Mouse (Mus musculus) CH12.LX (cell line): ENCODE measurements around the gene Eps8l3. TPM values are rescaled to one million over a fixed set of nuclear protein-coding genes. Genes with fewer than 3 reads are reported as not detected.

Experiments
- DNase-seq: peaks from one replicate; pipeline ENCODE4 v3.0.0-alpha.2; 2013; ENCODE audit errors: extremely low read depth
- H3K27ac ChIP-seq: 2 replicates; pipeline ENCODE4 v1.5.1; 2012; ENCODE audit warnings: low read depth, mild to moderate bottlenecking, control low read depth, moderate library complexity; ENCODE audit not compliant: insufficient read depth
- H3K27me3 ChIP-seq: replicated peaks from 2 replicates; pipeline ENCODE3; 2012; ENCODE audit warnings: inconsistent platforms
- H3K36me3 ChIP-seq, 2 experiments: replicated peaks in 1 of 2; 2 replicates each; pipeline versions ENCODE3 to v1.6.1; 2012; ENCODE audit warnings: inconsistent platforms in 1 of 2, low read length in 1 of 2, mild to moderate bottlenecking in 1 of 2, mixed read lengths in 1 of 2, moderate library complexity in 1 of 2; ENCODE audit not compliant: control insufficient read depth in 1 of 2, insufficient read depth in 1 of 2
- H3K4me1 ChIP-seq, 2 experiments: 2 replicates each; pipeline ENCODE4 v1.6.1; 2012; ENCODE audit warnings: inconsistent platforms in 1 of 2, moderate library complexity in 1 of 2; ENCODE audit not compliant: insufficient read depth in 2 of 2, control insufficient read depth in 1 of 2
- H3K4me2 ChIP-seq: 2 replicates; pipeline ENCODE4 v1.6.1; 2012; ENCODE audit warnings: low read depth, mild to moderate bottlenecking, control low read depth; ENCODE audit not compliant: poor library complexity, insufficient read depth, severe bottlenecking
- H3K4me3 ChIP-seq, 3 experiments: fragments of 150-350 bp in 1 of 3; sonication (generic) in 1 of 3; replicated peaks in 1 of 3; 2 replicates each; pipeline versions ENCODE3 to v1.5.1; 2011 to 2012; ENCODE audit warnings: low read depth in 2 of 3, low read length in 2 of 3, mild to moderate bottlenecking in 2 of 3, moderate library complexity in 2 of 3, control low read depth in 1 of 3, improper control_type of control experiment in 1 of 3, inconsistent platforms in 1 of 3, mixed read lengths in 1 of 3; ENCODE audit not compliant: poor library complexity in 1 of 3
- H3K79me2 ChIP-seq: replicated peaks from 2 replicates; pipeline ENCODE4 v1.6.1; 2012; ENCODE audit warnings: mild to moderate bottlenecking, moderate library complexity; ENCODE audit not compliant: control insufficient read depth, poor library complexity, insufficient read depth, severe bottlenecking; ENCODE audit errors: extremely low read depth
- H3K9ac ChIP-seq: 2 replicates; pipeline ENCODE4 v1.6.1; 2012; ENCODE audit warnings: low read depth, mild to moderate bottlenecking, control low read depth, moderate library complexity; ENCODE audit not compliant: insufficient read depth
- H3K9me3 ChIP-seq: replicated peaks from 2 replicates; pipeline ENCODE3; 2012; ENCODE audit warnings: low read length, inconsistent platforms, mixed read lengths
- BHLHE40 ChIP-seq: IDR thresholded peaks from 2 replicates; pipeline ENCODE4 v1.6.1; 2011; ENCODE audit warnings: mild to moderate bottlenecking, low read depth, low read length, improper control_type of control experiment
- CTCF ChIP-seq, 2 experiments: IDR thresholded peaks in 1 of 2; conservative IDR thresholded peaks in 1 of 2; 2 replicates each; pipeline ENCODE4 v1.5.1; 2011 to 2012; ENCODE audit warnings: low read depth in 2 of 2, low read length in 2 of 2, improper control_type of control experiment in 1 of 2, inconsistent platforms in 1 of 2, mild to moderate bottlenecking in 1 of 2, moderate library complexity in 1 of 2
- E2F4 ChIP-seq: IDR thresholded peaks from 2 replicates; pipeline ENCODE4 v1.6.1; 2011; ENCODE audit warnings: low read depth, low read length, improper control_type of control experiment; ENCODE audit not compliant: insufficient replicate concordance
- EP300 ChIP-seq: IDR thresholded peaks from 2 replicates; pipeline ENCODE4 v1.6.1; 2011; ENCODE audit warnings: low read length, improper control_type of control experiment
- GABPA ChIP-seq: IDR thresholded peaks from 2 replicates; pipeline ENCODE4 v1.6.1; 2012; ENCODE audit warnings: low read depth, low read length, improper control_type of control experiment, inconsistent platforms; ENCODE audit not compliant: insufficient replicate concordance
- IRF4 ChIP-seq: IDR thresholded peaks from 2 replicates; pipeline ENCODE4 v1.6.1; 2014; ENCODE audit warnings: low read depth, mild to moderate bottlenecking, inconsistent platforms, low read length, improper control_type of control experiment
- JUN ChIP-seq: IDR thresholded peaks from 2 replicates; pipeline ENCODE4 v1.6.1; 2011; ENCODE audit warnings: low read depth, mild to moderate bottlenecking, low read length, improper control_type of control experiment, moderate library complexity; ENCODE audit not compliant: insufficient read depth
- MAZ ChIP-seq: IDR thresholded peaks from 2 replicates; pipeline ENCODE4 v1.6.1; 2012; ENCODE audit warnings: low read depth, mild to moderate bottlenecking, inconsistent platforms, low read length, improper control_type of control experiment, moderate library complexity
- MXI1 ChIP-seq: IDR thresholded peaks from 2 replicates; pipeline ENCODE4 v1.6.1; 2011; ENCODE audit warnings: mild to moderate bottlenecking, low read depth, low read length, improper control_type of control experiment
- MYC ChIP-seq: IDR thresholded peaks from 2 replicates; pipeline ENCODE4 v1.6.1; 2011; ENCODE audit warnings: low read depth, mild to moderate bottlenecking, improper control_type of control experiment, low read length
- NRF1 ChIP-seq: IDR thresholded peaks from 2 replicates; pipeline ENCODE4 v1.6.1; 2014; ENCODE audit warnings: low read depth, mild to moderate bottlenecking, inconsistent platforms, low read length, improper control_type of control experiment, moderate library complexity
- RAD21 ChIP-seq: IDR thresholded peaks from 2 replicates; pipeline ENCODE4 v1.6.1; 2011; ENCODE audit warnings: low read depth, mild to moderate bottlenecking, low read length, improper control_type of control experiment, moderate library complexity
- RCOR1 ChIP-seq: conservative IDR thresholded peaks from 2 replicates; pipeline ENCODE4 v1.6.1; 2012; ENCODE audit warnings: low read depth, mild to moderate bottlenecking, inconsistent platforms, low read length, improper control_type of control experiment
- SMC3 ChIP-seq: IDR thresholded peaks from 2 replicates; pipeline ENCODE4 v1.6.1; 2011; ENCODE audit warnings: low read depth, low read length, improper control_type of control experiment
- TBP ChIP-seq: conservative IDR thresholded peaks from 2 replicates; pipeline ENCODE4 v1.6.1; 2011; ENCODE audit warnings: low read depth, low read length, improper control_type of control experiment
- UBTF ChIP-seq: IDR thresholded peaks from 2 replicates; pipeline ENCODE4 v1.6.1; 2012; ENCODE audit warnings: low read depth, mild to moderate bottlenecking, inconsistent platforms, low read length, improper control_type of control experiment, moderate library complexity
- USF1 ChIP-seq: IDR thresholded peaks from 2 replicates; pipeline ENCODE4 v1.6.1; 2014; ENCODE audit warnings: low read depth, mild to moderate bottlenecking, inconsistent platforms, low read length, improper control_type of control experiment
- USF2 ChIP-seq: conservative IDR thresholded peaks from 2 replicates; pipeline ENCODE4 v1.6.1; 2011; ENCODE audit warnings: low read depth, low read length, improper control_type of control experiment
- ZC3H11A ChIP-seq: IDR thresholded peaks from 2 replicates; pipeline ENCODE4 v1.6.1; 2012; ENCODE audit warnings: low read depth, mild to moderate bottlenecking, inconsistent platforms, low read length, improper control_type of control experiment
- ZKSCAN1 ChIP-seq: IDR thresholded peaks from 2 replicates; pipeline ENCODE4 v1.6.1; 2012; ENCODE audit warnings: low read depth, inconsistent platforms, low read length, improper control_type of control experiment, borderline replicate concordance
- ZMIZ1 ChIP-seq: IDR thresholded peaks from 2 replicates; pipeline ENCODE4 v1.6.1; 2012; ENCODE audit warnings: low read depth, mild to moderate bottlenecking, inconsistent platforms, low read length, improper control_type of control experiment
- ZNF384 ChIP-seq: IDR thresholded peaks from 2 replicates; pipeline ENCODE4 v1.6.1; 2012; ENCODE audit warnings: low read depth, low read length, improper control_type of control experiment, inconsistent platforms
- dilution Hi-C: fragments of 300-500 bp; cut with MboI; formaldehyde crosslinking; loops from 2 replicates; pipeline ENCODE4 v1.14.3; 2020; ENCODE audit warnings: low sequenced_read_pairs; ENCODE audit not compliant: extremely low pct_unique_long_range_greater_than_20kb, extremely low pct_ligation_motif_present
- in situ Hi-C: fragments of 300-500 bp; cut with MboI; formaldehyde crosslinking; loops from 3 replicates; pipeline ENCODE4 v1.14.3; 2019; ENCODE audit warnings: low sequenced_read_pairs, low pct_ligation_motif_present, low pct_unique_long_range_greater_than_20kb, mixed read lengths
- polyA plus RNA-seq: library from polyadenylated mRNA; unstranded; fragments of >175 nt; gene quantifications from 2 replicates; pipeline ENCODE4 v1.2.1, GENCODE M21; 2012; ENCODE audit warnings: low read depth; ENCODE audit not compliant: insufficient read length
- total RNA-seq, 2 experiments: library from RNA; depleted of rRNA; stranded (reverse); fragments of 300-350 nt in 1 of 2; fragments of >200 nt in 1 of 2; gene quantifications; 2 replicates each; pipeline ENCODE4 v1.2.3; 2012 to 2014

Gene Eps8l3
- total and polyA plus RNA-seq, 3 experiments = not detected

DNA sequence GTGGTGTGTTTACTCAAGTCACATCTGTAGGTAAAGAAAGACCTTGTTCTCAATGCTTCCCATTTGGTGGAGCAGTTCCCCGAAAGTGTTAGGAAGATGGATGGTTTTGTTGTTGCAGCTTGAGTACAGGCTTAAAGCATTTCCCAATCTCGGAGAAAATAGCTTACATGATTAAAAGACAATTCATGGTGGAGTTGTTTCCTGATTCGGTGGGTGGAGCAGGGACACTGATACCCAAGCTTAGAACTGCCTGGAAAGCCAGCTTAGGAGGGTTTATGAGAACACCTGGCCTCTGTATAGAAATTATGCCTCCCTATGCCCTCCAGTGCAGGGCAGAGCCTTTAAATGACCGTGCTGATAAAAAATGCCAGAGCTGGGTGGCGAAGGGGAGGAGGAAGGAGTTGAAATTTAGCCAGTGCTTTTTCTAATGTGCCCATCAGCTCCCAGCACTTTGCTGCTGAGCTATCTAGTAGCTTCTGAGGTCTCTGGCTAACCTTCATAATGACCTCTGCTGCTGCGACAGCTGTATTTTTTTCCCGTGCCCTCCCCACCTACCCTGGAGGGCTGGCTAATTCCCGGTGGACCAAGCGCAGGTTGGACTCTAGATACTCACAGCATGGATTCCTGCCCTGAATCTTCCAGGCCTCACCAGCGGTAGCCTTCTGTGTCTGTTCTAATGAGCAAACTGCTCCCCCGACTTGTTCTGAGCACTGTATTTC, 24.1 kb downstream of the Eps8l3 start:
- no peak overlapping the region for H3K27ac ChIP-seq
- no peaks in the 10 kb centered on the region for H3K36me3 ChIP-seq
- no peak overlapping the region for H3K4me3 ChIP-seq
- dilution Hi-C loops (no loop called here), in situ Hi-C loops (no loop called here)
- no peak overlapping the region for H3K9ac ChIP-seq
- H3K4me2 ChIP-seq = no peak overlapping the region
- TF ChIP-seq E2F4 (no peak), ZC3H11A (no peak), CTCF (conservative IDR thresholded peaks at IDR 0.05 in 1 of 2, IDR thresholded peaks at IDR 0.05 in 1 of 2; ENCODE audit: low read depth in 2 of 2, low read length in 2 of 2) (no peak), ZNF384 (no peak), BHLHE40 (no peak)
- H3K9me3 ChIP-seq = no peaks in the 10 kb centered on the region
- no peaks in the 10 kb centered on the region for H3K4me1 ChIP-seq
- no peaks in the 10 kb centered on the region for H3K79me2 ChIP-seq
- peaks cover 59% of the 10 kb centered on the region for H3K27me3 ChIP-seq
- no peak for DNase-seq

DNA sequence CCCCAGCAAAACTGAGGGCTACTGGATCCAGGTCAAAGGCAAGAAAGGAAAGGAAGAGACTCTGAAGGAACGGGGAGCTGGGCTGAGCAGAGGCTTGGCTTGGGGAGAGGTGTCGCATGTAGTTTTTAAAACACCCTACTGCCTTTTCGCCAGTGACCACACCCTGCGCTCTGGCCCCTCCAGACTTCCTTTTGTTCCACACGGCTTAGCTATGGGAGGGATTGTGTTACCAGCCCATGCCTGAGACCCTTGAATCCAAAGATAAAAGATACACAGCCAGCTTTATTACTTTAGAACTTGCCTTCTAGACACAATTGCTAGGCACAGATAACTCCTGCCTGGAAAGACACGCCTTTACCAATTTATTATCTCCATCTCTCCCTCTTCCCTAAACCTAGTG, 28.9 kb downstream of the Eps8l3 start:
- Histone ChIP-seq H3K27ac (no peak overlapping the region), H3K36me3 (no peaks in the 10 kb centered on the region), H3K4me3 (no peak overlapping the region), H3K4me2 (no peak overlapping the region), H3K4me1 (no peaks in the 10 kb centered on the region), H3K27me3 (peaks cover 65% of the 10 kb centered on the region), H3K9ac (no peak overlapping the region), H3K9me3 (no peaks in the 10 kb centered on the region), H3K79me2 (no peaks in the 10 kb centered on the region)
- in situ Hi-C loops = no loop called here
- dilution Hi-C loops = no loop called here
- no peak for TF ChIP-seq EP300
- TF ChIP-seq UBTF = no peak
- no peak for TF ChIP-seq NRF1
- TF ChIP-seq MAZ = no peak
- no peak for TF ChIP-seq USF1
- no peak for TF ChIP-seq TBP
- TF ChIP-seq ZMIZ1 = no peak
- TF ChIP-seq CTCF (conservative IDR thresholded peaks at IDR 0.05 in 1 of 2, IDR thresholded peaks at IDR 0.05 in 1 of 2; ENCODE audit: low read depth in 2 of 2, low read length in 2 of 2) = no peak
- no peak for TF ChIP-seq RAD21
- no peak for TF ChIP-seq SMC3
- no peak for TF ChIP-seq MXI1
- no peak for TF ChIP-seq GABPA
- TF ChIP-seq ZNF384 = no peak
- TF ChIP-seq MYC = no peak
- no peak for TF ChIP-seq IRF4
- TF ChIP-seq USF2 = no peak
- no peak for TF ChIP-seq ZKSCAN1
- no peak for TF ChIP-seq RCOR1
- TF ChIP-seq JUN = no peak
- no peak for DNase-seq
